Mouse (Mus musculus) stomach, postnatal 0 days (tissue): ENCODE measurements at regions not wholly inside any gene's neighbourhood (a gene's known extent, or its start where the extent isn't known, plus 50 kb on each side); places are given as distances from the start of the nearest gene placed in this dataset.

Experiments
- ATAC-seq: fragments of 200-750 bp; cut with Nextera tagmentation; 2 replicates; pipeline ENCODE4 v1.8.0; 2017; ENCODE audit not compliant: low FRiP score, low TSS enrichment
- DNase-seq: peaks from one replicate; pipeline ENCODE4 v3.0.0-alpha.2; 2016; ENCODE audit warnings: low spot score
- H3K27ac ChIP-seq: fragments of 300-500 bp; sonication (generic); replicated peaks from 2 replicates; pipeline ENCODE4 v1.5.1; 2014; ENCODE audit warnings: mild to moderate bottlenecking, control low read depth
- H3K27me3 ChIP-seq: fragments of 300-500 bp; sonication (generic); 2 replicates; pipeline ENCODE4 v1.6.1; 2014; ENCODE audit warnings: low read length; ENCODE audit not compliant: control insufficient read depth, insufficient read depth
- H3K36me3 ChIP-seq: fragments of 300-500 bp; sonication (generic); 2 replicates; pipeline ENCODE4 v1.6.1; 2014; ENCODE audit warnings: low read length, mixed read lengths; ENCODE audit not compliant: control insufficient read depth, insufficient read depth
- H3K4me1 ChIP-seq: fragments of 300-500 bp; sonication (generic); replicated peaks from 2 replicates; pipeline ENCODE4 v1.6.1; 2014; ENCODE audit warnings: antibody characterized with exemption; ENCODE audit not compliant: control insufficient read depth, insufficient read depth
- H3K4me2 ChIP-seq: fragments of 300-500 bp; sonication (generic); replicated peaks from 2 replicates; pipeline ENCODE4 v1.6.1; 2014; ENCODE audit warnings: low read depth, mild to moderate bottlenecking, control low read depth, moderate library complexity
- H3K4me3 ChIP-seq: fragments of 300-500 bp; sonication (generic); 2 replicates; pipeline ENCODE4 v1.5.1; 2014; ENCODE audit warnings: low read depth, low read length, control low read depth
- H3K9ac ChIP-seq: fragments of 300-500 bp; sonication (generic); 2 replicates; pipeline ENCODE4 v1.6.1; 2014; ENCODE audit warnings: mild to moderate bottlenecking, low read length, control low read depth, mixed read lengths
- H3K9me3 ChIP-seq: fragments of 300-500 bp; sonication (generic); 2 replicates; pipeline ENCODE4 v1.6.1; 2016; ENCODE audit warnings: low read length; ENCODE audit not compliant: control insufficient read depth
- CTCF ChIP-seq: IDR thresholded peaks from 2 replicates; pipeline ENCODE4 v1.5.1; 2016; ENCODE audit warnings: antibody characterized with exemption, low read depth, mild to moderate bottlenecking, moderate library complexity
- EP300 ChIP-seq: optimal IDR thresholded peaks from 2 replicates; pipeline ENCODE3; 2016; ENCODE audit warnings: antibody characterized with exemption
- WGBS: fragments of 180-500 bp; shearing (Covaris S2); extraction: QIAGEN DNeasy Blood & Tissue Kit; methylation state at CpG from one replicate; pipeline ENCODE4 v1.1.7; 2014; 5-methylcytosine and 5-hydroxymethylcytosine counted together

GRCm38 (mm10) chr8:71778916-71779315 lies 53.4 kb upstream of the Fcho1 start:
- no peak overlapping the region for H3K4me2 ChIP-seq
- WGBS: 51% methylated on average over 10 of the region's 10 CpGs

More at GRCm38 (mm10) chr8:71778916-71779315, 53.4 kb upstream of the Fcho1 start:
- DNase-seq: peak; percentile 67
- TF ChIP-seq EP300 (no peak), CTCF (peak; percentile 38; the same call in 1 of the 2 replicates)
- Histone ChIP-seq H3K9me3 (no peaks in the 10 kb centered on the region), H3K36me3 (no peaks in the 10 kb centered on the region), H3K4me3 (no peak overlapping the region), H3K27ac (no peak overlapping the region), H3K4me1 (no peaks in the 10 kb centered on the region), H3K27me3 (no peaks in the 10 kb centered on the region), H3K9ac (no peak overlapping the region)
- peak; percentile 63; the same call in 1 of the 2 replicates for ATAC-seq
